Mouse (Mus musculus) urinary bladder, postnatal 25 days (tissue): Measurements from ENCODE around the gene Arhgap19.

ENCODE experiments used
- DNase-seq: peaks from one replicate; pipeline ENCODE4 v3.0.0; 2022; ENCODE audit warnings: low spot score

Arhgap19 gene

DNA sequence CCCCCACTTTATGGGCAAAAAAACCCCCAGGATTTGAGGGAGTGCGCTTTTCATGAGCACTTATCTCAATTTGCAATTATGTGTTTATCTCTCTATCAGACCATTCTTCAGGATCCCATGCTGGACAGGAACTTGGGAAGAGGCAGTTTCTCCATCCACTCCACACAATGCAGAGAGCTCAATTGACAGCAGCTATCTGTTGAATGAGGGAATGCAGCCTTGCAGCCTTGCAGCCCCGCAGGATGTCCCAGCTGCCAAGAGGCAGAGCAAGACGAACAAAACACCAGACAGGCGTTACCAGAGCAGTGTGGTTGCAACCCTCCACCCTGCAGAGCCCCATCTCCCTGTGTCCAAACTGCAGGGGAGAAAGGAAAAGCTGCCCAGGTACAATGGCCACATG, 63.0 kb downstream of the Arhgap19 start:
- DNase-seq = no peak

DNA sequence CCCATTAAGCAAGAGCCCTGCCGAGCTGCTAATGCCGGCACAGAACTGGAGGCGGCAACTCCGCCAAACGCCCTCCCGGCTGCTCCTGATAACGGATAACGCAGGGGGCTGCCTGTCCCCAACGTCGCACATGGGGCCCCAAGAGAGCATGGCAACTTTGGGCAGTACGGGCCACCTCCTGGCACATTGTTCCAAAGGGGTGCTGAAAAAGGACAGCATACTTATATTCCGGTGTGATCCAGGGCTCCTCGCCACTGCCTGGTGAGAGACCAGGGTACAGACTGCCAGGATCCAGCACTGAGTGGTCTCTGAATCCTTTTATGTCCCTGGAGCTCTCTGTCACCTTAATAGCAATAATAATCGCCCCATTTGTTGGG, 63.4 kb downstream of the Arhgap19 start:
- no peak for DNase-seq

DNA sequence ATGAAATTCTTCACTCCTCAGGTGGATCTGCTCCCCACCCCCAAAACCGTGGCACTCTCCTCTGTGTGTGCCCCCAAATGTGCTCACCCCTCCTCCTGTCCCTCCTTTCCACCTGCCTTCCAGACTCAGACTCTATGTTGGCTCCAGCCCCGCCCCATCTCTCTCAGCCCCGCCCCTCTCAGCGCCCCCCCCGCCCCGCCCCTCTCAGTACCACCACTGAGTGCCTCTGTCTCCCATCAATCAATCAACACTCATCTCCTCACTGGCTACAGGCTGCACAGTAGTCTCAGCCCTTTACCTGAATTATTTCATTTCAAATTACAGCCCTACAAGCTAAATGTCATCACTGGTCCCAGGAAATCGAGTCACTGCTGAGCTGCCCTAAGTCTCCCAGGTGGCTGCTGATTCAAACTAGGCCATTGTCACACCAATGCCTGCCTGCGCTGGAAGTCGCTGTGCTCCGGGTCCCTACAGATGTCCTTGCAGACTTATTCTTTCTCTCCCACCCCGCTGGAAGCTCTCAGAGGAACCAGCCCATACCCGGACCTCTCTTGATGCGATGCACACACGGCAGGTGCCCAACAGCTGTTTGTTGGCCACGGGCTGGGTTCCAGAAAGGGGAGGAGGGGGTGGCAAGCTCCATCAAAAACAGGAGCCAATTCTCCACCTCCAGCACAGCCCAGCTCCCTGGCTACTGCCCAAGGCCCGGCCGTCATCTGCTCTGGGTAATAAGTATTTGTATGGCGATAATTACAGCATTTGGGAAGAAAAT, 64.0 kb downstream of the Arhgap19 start:
- no peak for DNase-seq

DNA sequence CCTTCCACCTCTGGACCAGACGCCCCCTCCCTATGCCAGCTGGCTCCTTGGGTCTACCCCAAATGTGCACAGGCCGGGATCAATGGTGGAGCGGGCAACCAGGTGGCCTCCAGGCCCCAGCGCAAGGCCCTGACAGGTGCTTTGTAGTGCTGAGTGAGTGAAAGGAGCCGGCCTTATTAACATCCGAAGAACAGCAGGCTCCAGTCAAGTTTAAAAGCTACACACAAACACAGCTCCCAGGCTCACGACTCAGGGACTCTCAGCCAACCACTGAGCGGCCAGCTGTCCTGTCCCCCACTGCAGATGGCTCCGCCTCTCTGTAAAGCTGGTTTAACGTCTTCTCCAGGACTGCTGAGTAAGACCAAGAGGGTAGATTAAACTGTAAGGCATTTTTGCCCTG, 67.2 kb downstream of the Arhgap19 start:
- DNase-seq = no peak

DNA sequence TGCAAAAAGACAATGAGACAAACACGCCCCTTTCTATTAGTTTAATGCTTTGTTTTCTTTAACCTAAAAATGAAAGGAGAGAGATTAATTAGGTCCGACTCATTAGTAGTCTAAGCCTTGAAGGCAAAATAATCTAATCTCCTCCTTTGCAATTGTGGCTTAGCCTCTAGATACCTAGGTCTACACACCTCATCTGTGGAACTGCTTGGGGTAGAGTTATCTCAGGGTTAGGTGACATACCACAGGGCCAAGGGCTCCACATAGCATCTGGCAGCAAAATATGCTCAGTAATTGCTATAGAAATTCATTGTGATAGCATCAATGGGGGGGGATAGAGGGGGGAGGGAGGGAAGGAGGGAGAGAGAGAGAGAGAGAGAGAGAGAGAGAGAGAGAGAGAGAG, 76.4 kb downstream of the Arhgap19 start:
- no peak for DNase-seq

DNA sequence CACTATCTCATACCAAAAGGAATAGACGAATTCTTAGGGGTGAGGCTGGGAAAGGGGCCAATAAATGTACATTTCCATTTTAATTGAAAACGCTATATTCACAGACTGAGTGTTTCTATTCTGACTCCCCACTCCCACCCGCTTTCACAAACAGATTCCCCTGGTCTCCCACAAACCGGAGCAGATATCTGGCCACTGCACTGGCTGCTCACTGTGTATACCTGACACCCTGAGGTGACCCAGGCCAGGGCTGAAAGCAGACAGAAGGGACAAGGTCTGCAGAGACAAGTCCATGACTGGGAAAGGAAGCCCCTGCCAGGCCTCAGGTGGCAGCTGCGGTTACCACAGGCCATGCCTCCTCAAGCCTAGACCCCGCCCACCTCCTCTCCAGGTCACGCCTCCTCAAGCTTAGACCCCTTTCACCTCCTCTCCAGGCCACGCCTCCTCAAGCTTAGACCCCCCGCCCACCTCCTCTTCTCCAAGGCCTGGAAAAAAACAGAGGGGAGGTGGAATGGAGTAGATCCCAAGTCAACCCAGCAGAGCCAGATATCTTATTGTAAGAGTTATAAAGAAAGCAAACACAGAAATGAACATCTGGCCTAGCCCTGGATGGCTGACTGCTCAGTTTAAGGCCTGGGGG, 76.9 kb downstream of the Arhgap19 start:
- no peak for DNase-seq

DNA sequence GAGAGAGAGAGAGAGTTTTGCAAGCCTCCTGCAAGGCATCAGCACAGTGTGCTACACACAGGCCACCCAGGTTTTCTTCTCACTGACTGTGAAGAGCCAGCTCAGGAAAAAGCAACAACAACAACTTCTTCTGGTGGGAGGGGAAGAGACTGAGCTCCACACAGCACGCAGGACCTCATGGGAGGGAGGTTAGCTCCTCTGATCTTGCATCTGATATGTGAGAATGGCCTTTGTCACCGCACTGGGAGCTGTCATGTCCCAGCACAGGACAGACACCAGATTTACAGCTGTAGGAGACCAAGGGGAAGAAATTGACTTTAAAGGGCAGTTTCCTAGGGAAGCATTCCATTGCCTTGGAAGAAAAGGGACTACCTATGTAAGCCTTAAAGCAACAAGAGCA, 78.5 kb downstream of the Arhgap19 start:
- DNase-seq = no peak

DNA sequence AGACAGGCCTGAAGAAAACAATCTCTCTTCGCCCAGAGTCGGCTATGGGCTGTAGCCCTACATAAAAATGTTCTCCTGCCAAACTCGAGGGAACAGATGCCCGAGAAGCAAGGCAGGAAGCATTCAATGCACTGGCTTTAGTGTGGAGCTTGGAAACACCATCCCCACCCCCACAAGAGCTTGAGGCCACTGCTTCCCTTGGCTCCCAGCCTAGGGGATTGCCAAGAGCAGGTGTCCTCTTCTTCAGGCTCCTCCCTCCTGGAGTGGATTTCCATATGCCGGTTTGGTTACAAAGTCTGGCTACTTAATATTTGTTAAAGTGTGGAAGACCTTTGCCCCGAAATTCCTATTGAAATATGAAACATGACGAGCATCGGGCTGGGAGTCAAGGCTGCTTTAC, 82.4 kb downstream of the Arhgap19 start:
- DNase-seq = no peak
